Mouse (Mus musculus): ENCODE results near the gene Zmiz2.
A peak's percentile ranks its signal among the peaks of the same experiment; 100 is the strongest.
"Not testable (repeated sequence)": the region's sequence is repeated elsewhere in the genome, so short reads cannot be mapped to it uniquely, and the experiment has no call there.

The Zmiz2 gene

DNA sequence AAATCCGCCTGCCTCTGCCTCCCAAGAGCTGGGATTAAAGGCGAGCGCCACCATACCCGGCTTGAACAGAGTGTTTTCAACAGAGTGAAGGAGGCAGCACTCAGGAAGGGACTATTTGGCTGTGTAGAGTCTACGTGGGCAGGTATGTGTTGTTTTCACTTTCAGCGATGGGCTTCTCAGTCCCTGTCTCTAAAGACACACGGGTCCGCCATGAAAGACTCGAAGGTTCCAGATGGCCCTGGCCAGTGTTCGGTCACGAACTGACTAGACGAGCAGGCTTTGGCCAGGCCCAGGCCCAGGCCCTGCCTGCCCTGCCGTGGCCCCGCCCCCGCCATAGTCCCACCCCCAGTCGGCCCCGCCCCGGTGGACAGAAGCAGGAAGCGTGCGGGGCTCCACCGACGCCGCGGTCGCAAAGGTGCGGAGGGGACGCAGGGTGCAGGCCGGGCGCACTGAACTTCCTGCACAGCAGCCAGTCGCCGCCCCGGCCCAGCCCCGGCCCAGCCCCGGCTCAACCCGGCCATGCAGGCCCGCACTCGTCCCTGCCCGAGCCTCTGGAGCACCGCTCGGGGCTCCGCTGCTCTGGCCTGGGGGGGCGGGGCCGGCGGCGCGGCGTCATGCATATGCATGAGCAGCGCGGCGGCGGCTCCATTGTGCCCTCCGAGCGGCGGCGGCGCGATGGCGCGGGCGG, at the start of gene Zmiz2:
Gene Zmiz2, plus strand, starts transcription at position 349 of the 688 bp plus-strand sequence.
- peak; percentile 96 for DNase-seq

DNA sequence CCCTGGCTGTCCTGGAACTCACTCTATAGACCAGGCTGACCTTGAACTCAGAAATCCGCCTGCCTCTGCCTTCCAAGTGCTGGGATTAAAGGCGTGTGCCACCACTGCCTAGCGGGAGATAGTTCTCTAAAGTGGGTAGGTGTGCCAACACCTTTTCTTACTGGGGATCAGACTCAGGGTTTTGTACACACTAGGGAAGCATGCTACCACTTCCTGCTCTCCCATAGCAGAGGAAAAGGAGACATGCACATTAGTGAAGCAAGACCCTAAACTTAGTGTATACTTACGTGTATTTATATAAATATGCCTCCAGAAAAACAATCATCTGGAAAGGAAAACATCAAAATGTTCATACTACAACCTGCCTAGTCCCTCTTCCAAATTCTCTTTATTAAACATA, 42.9 kb upstream of the Zmiz2 start:
- DNase-seq: no peak

DNA sequence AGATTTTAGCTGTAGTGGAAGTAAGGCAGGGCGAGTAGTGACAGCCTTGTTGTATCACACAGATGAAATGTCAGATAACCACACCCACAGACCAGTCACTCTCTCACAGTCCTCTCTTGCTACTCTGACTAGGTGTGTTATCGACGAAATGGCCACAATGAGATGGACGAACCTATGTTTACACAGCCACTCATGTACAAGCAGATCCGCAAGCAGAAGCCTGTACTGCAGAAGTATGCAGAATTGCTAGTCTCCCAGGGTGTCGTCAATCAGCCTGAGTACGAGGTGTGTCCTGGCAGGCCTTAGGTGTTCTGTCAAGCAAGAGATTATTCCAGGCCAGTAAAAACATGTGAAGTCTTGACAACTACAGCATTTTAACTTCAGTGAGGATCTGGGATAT, 41.9 kb upstream of the Zmiz2 start:
- no peak for DNase-seq

DNA sequence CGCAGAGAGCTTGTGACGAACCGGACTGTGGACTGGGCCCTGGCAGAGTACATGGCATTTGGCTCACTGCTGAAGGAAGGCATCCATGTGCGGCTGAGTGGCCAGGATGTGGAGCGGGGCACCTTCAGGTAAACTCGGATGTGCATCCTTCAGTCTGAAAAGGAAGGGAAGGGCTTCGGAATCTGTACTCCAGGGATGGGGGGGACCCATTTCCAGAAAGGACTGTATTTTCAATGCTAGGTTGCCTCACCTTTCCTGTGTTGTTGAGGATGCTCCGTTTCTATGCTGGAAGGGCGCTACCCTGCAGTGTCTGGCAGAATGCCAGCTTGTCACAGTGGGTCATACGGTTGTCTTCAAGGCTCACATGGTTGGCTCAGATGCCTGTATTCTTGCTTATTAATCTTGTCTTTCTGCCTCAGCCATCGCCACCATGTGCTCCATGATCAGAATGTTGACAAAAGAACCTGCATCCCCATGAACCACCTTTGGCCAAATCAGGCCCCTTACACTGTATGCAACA, 40.1 kb upstream of the Zmiz2 start:
- no peak for DNase-seq

DNA sequence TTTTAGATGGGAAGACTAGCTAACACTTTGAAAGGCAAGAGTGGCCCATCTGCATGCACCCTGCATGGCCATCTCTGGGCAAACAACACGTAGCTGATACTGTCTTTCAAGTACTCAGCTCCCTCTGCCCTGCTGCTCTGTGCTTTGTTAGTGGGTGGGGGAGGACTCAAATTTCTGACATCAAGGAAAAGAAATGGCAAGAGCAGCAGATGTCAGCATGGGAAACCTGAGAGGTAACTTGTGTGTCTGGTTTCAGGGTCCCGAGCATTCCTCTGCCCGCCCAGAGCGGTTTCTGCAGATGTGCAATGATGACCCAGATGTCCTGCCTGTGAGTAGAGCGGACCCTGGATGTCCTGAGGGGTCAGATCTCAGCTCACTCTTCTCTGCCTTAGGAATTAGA, 39.3 kb upstream of the Zmiz2 start:
- no peak for DNase-seq

- no peak for DNase-seq
These were observed 33.8 kb upstream of the Zmiz2 start for GRCm38 (mm10) chr11:6355106-6355505.

GRCm38 (mm10) chr11:6364581-6365275, 24.1 kb upstream of the Zmiz2 start:
- DNase-seq: no peak

- DNase-seq: peak; percentile 71
These were observed 23.0 kb upstream of the Zmiz2 start for GRCm38 (mm10) chr11:6365885-6366284.

DNA sequence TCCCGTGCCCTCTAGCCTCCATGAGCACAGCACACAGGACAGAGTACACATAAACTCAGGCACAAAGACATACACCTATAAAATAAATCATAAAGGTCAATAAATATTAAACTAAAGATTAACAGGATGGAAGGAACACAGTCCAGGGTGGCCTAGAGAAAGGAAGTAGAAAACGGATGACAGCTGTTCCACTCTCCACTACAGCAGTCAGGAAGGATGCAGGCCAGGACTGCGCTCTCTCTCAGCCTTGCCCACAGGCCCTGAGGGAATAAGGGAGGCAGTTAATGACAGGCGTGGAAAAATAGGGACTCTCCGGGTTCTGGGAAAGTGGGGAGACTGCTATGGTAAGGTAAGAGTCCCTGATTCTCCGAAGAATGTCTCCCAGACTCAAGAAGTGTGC, 22.4 kb upstream of the Zmiz2 start:
- DNase-seq: no peak

- no peak for DNase-seq
These were observed 21.7 kb upstream of the Zmiz2 start for GRCm38 (mm10) chr11:6367156-6367555.

DNA sequence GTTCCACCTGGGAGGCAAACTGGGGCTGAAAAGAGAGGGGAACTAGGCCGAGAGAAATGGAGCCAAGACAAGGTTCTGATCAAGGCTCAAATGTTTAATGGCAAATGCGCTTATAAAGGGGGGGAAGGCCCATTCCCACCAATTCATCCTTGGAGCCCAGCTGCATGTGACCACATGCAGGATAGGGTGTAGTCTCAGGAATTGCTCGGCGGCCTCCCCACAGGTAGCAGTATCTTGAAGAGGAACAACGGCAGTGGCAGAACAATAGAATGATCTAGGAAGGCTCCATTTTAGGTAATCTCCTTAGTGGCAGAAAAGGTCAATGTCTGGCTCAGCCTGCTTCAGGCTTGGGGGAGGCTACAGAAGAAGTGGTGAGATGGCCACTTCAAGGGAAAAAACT, 20.9 kb upstream of the Zmiz2 start:
- DNase-seq: not testable (repeated sequence)

DNA sequence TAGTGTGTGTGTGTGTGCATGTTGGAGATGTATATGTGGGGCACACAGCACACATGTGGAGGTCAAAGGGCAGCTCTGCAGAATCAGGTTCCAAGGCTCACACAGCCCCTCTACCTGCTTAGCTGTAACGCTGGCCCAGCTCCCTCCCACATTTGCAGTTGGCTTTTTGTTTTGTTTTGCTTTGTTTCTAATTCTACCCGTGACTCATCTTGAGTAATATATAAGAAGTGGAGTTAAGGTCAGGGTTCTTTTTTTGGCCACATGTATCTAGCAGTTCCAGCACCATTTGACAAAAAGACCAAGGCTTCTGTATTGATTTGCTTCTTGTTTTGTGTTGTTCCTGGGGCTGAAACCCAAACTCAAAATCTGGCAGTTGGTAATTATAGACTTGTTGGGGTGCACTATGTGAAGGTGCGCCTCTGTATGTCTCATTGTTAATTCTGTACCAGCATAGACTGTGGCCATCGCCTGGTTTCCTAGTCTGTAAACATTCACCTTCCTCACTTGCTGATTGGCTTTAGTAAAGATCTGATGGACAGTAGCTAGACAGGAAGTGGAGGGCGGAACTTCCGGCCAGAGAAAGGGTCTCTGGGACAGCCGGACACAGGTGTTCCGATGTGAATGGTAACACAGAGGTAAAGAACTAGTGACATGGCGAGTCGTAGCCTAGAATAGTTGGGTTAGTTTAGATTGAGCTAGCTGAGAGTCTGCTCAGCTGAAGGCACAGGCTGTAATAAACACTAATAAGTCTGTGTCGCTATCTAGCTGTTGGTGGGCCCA, 17.3 kb upstream of the Zmiz2 start:
- DNase-seq: no peak

DNA sequence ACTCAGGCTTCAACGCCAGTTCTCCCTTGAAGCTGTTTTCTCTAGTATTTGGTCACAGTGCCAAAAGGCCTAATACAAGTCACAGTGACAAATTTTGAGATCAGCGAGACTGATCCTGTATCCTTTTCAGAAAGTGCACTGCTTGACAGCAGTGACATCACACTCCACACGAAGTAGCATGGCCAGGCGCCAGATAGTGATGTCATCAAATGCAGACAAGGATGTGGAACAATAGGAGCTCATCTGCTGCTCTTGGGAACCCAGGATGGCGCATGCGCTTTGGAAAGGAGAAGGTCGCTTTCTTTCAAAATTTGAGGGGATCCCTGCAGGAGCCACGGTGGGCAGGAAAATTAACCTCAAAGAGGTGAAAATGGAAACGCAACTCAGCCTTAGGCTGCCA, 16.1 kb upstream of the Zmiz2 start:
- DNase-seq: no peak

GRCm38 (mm10) chr11:6380916-6381315, 8.0 kb upstream of the Zmiz2 start:
- no peak for DNase-seq

DNA sequence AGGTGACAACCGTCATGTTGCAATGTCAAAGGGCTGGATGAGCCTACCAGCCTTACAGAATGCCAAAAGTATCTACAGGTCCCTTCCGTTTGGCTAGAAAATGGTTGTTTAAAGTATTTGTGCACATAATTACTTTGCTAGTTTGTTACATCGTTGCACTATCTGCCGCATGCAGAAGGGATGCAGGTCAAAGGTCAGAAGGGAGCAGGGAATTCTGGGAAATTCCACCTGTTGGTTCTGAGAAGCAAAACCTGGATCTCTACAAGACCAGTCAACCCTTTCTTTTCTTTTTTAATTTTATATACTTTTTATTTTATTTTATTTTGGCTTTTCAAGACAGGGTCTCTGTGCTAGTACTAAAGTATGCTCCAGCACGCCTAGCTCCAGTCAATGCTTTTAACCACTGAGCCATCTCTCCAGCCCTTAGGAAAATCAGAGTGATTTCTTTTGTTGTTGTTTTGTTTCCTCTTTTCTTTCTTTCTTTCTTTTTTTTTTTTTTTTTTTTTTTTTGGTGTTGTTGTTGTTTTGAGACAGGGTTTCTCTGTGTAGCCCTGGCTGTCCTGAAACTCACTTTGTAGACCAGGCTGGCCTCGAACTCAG, 648 bp upstream of the Zmiz2 start:
- DNase-seq: no peak

- DNase-seq: peak; percentile 37
These were observed 628 bp downstream of the Zmiz2 start for GRCm38 (mm10) chr11:6389483-6389921.

- no peak for DNase-seq
These were observed 1.6 kb downstream of the Zmiz2 start for GRCm38 (mm10) chr11:6390376-6391053.

DNA sequence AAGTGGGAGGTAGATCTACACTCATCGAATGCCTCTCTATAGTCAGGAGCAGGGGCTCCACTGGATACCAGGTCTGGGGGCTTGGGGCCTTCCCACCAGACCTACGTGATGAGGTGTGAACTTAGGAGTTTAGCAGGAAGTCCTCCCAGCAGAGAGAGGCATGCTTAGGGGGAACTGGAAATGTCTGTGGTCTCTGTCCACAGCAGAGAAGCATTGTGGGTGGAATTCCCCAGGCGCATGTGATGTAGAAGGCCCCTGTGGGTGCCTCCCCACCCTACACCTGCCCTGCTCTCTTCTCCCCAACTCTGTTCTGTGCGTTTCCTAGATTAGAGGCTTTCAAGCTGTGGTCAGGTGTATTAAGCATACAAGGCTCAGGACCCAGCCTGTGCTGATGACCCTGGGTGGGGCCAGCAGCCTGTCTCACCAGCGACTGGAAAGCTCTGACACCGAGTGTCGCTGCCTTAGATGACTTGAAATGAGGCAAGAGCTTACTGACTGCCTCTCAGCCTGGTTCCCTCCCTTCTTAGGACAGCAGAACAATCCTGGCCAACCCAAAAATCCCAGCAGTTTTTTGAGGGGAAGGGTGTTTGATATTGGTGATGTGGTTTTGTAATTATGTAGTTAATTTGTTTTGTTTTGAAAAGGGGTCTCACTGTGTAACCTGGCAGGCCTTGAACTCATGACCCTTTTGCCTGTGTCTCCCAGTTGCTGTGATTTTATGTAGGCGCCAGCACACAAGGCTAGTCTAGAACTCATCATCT, 2.8 kb downstream of the Zmiz2 start:
- DNase-seq: no peak

- no peak for DNase-seq
These were observed 4.0 kb downstream of the Zmiz2 start for GRCm38 (mm10) chr11:6392857-6393256.

GRCm38 (mm10) chr11:6393866-6394265, 5.0 kb downstream of the Zmiz2 start:
- DNase-seq: no peak

GRCm38 (mm10) chr11:6395565-6395964, 6.7 kb downstream of the Zmiz2 start:
- DNase-seq: no peak

- no peak for DNase-seq
These were observed 9.3 kb downstream of the Zmiz2 start for GRCm38 (mm10) chr11:6398141-6398540.
